Mouse (Mus musculus): ENCODE measurements at regions not wholly inside any gene's neighbourhood (a gene's known extent, or its start where the extent isn't known, plus 50 kb on each side); places are given as distances from the start of the nearest gene placed in this dataset.

- H3K4me3 ChIP-seq (replicated peaks; ENCODE audit: extremely low read depth, low read depth, low read length), result no peak overlapping the region
- TF ChIP-seq CTCF (IDR thresholded peaks at IDR 0.05; ENCODE audit: insufficient read depth, low read length), result no peak
- TF ChIP-seq POLR2A (IDR thresholded peaks at IDR 0.05; ENCODE audit: borderline replicate concordance, extremely low read depth, low read depth, low read length), result no peak
- no peaks in the 10 kb centered on the region; the same call in 1 of the 2 replicates for H3K4me1 ChIP-seq (ENCODE audit: control insufficient read depth, insufficient read depth, low read length)
- DNase-seq, result no peak
- WGBS, result 82% methylated on average over 11 of the region's 11 CpGs
These were observed 67.2 kb downstream of the Mtx3 start for GRCm38 (mm10) chr13:92911660-92912284.

GRCm38 (mm10) chr13:92912661-92913060, 68.1 kb downstream of the Mtx3 start:
- DNase-seq, result no peak
- WGBS, result 66% methylated on average over 2 of the region's 2 CpGs
- TF ChIP-seq POLR2A (IDR thresholded peaks at IDR 0.05; ENCODE audit: borderline replicate concordance, extremely low read depth, low read depth, low read length) (no peak), CTCF (IDR thresholded peaks at IDR 0.05; ENCODE audit: insufficient read depth, low read length) (no peak)
- no peaks in the 10 kb centered on the region for H3K4me1 ChIP-seq (ENCODE audit: control insufficient read depth, insufficient read depth, low read length)
- no peak overlapping the region for H3K4me3 ChIP-seq (replicated peaks; ENCODE audit: extremely low read depth, low read depth, low read length)

- 75% methylated on average over 3 of the region's 3 CpGs for WGBS
- Histone ChIP-seq H3K4me1 (ENCODE audit: control insufficient read depth, insufficient read depth, low read length) (no peaks in the 10 kb centered on the region), H3K4me3 (replicated peaks; ENCODE audit: extremely low read depth, low read depth, low read length) (no peak overlapping the region)
- DNase-seq, result no peak
- no peak for TF ChIP-seq CTCF (IDR thresholded peaks at IDR 0.05; ENCODE audit: insufficient read depth, low read length)
- no peak for TF ChIP-seq POLR2A (IDR thresholded peaks at IDR 0.05; ENCODE audit: borderline replicate concordance, extremely low read depth, low read depth, low read length)
These were observed 70.1 kb downstream of the Mtx3 start for GRCm38 (mm10) chr13:92914631-92915030.

GRCm38 (mm10) chr13:92915221-92915839, 70.8 kb downstream of the Mtx3 start:
- H3K4me3 ChIP-seq (replicated peaks; ENCODE audit: extremely low read depth, low read depth, low read length), result no peak overlapping the region
- WGBS, result 73% methylated on average over 2 of the region's 2 CpGs
- no peak for DNase-seq
- TF ChIP-seq CTCF (IDR thresholded peaks at IDR 0.05; ENCODE audit: insufficient read depth, low read length), result no peak
- no peak for TF ChIP-seq POLR2A (IDR thresholded peaks at IDR 0.05; ENCODE audit: borderline replicate concordance, extremely low read depth, low read depth, low read length)
- H3K4me1 ChIP-seq (ENCODE audit: control insufficient read depth, insufficient read depth, low read length), result no peaks in the 10 kb centered on the region

- Histone ChIP-seq H3K4me3 (replicated peaks; ENCODE audit: extremely low read depth, low read depth, low read length) (no peak overlapping the region), H3K4me1 (ENCODE audit: control insufficient read depth, insufficient read depth, low read length) (no peaks in the 10 kb centered on the region)
- WGBS, result 87% methylated on average over 5 of the region's 5 CpGs
- no peak for DNase-seq
- TF ChIP-seq POLR2A (IDR thresholded peaks at IDR 0.05; ENCODE audit: borderline replicate concordance, extremely low read depth, low read depth, low read length), result no peak
These were observed 71.6 kb downstream of the Mtx3 start for GRCm38 (mm10) chr13:92915948-92916710.

- no peak for DNase-seq
- Histone ChIP-seq H3K4me3 (replicated peaks; ENCODE audit: extremely low read depth, low read depth, low read length) (no peak overlapping the region), H3K4me1 (ENCODE audit: control insufficient read depth, insufficient read depth, low read length) (no peaks in the 10 kb centered on the region)
- no peak for TF ChIP-seq POLR2A (IDR thresholded peaks at IDR 0.05; ENCODE audit: borderline replicate concordance, extremely low read depth, low read depth, low read length)
- 68% methylated on average over 2 of the region's 2 CpGs for WGBS
These were observed 75.3 kb downstream of the Mtx3 start for GRCm38 (mm10) chr13:92919882-92920281.

GRCm38 (mm10) chr13:92921936-92922335, 77.4 kb downstream of the Mtx3 start:
- DNase-seq, result no peak
- Histone ChIP-seq H3K4me1 (ENCODE audit: control insufficient read depth, insufficient read depth, low read length) (no peaks in the 10 kb centered on the region), H3K4me3 (replicated peaks; ENCODE audit: extremely low read depth, low read depth, low read length) (no peak overlapping the region)
- WGBS, result 93% methylated on average over 3 of the region's 3 CpGs
- TF ChIP-seq POLR2A (IDR thresholded peaks at IDR 0.05; ENCODE audit: borderline replicate concordance, extremely low read depth, low read depth, low read length) (no peak), CTCF (IDR thresholded peaks at IDR 0.05; ENCODE audit: insufficient read depth, low read length) (no peak)

- Histone ChIP-seq H3K4me1 (ENCODE audit: control insufficient read depth, insufficient read depth, low read length) (no peaks in the 10 kb centered on the region), H3K4me3 (replicated peaks; ENCODE audit: extremely low read depth, low read depth, low read length) (no peak overlapping the region)
- no peak for TF ChIP-seq CTCF (IDR thresholded peaks at IDR 0.05; ENCODE audit: insufficient read depth, low read length)
- TF ChIP-seq POLR2A (IDR thresholded peaks at IDR 0.05; ENCODE audit: borderline replicate concordance, extremely low read depth, low read depth, low read length), result no peak
- 71% methylated on average over 2 of the region's 2 CpGs for WGBS
- no peak for DNase-seq
These were observed 78.9 kb downstream of the Mtx3 start for GRCm38 (mm10) chr13:92923496-92923895.

GRCm38 (mm10) chr13:92924021-92924420, 79.5 kb downstream of the Mtx3 start:
- DNase-seq, result no peak
- H3K4me3 ChIP-seq (replicated peaks; ENCODE audit: extremely low read depth, low read depth, low read length), result no peak overlapping the region
- TF ChIP-seq POLR2A (IDR thresholded peaks at IDR 0.05; ENCODE audit: borderline replicate concordance, extremely low read depth, low read depth, low read length), result no peak
- no peak for TF ChIP-seq CTCF (IDR thresholded peaks at IDR 0.05; ENCODE audit: insufficient read depth, low read length)
- H3K4me1 ChIP-seq (ENCODE audit: control insufficient read depth, insufficient read depth, low read length), result no peaks in the 10 kb centered on the region
- WGBS, result 67% methylated on average over 3 of the region's 3 CpGs

- no peaks in the 10 kb centered on the region for H3K4me1 ChIP-seq (ENCODE audit: control insufficient read depth, insufficient read depth, low read length)
- TF ChIP-seq POLR2A (IDR thresholded peaks at IDR 0.05; ENCODE audit: borderline replicate concordance, extremely low read depth, low read depth, low read length), result no peak
- TF ChIP-seq CTCF (IDR thresholded peaks at IDR 0.05; ENCODE audit: insufficient read depth, low read length), result no peak
- no peak overlapping the region for H3K4me3 ChIP-seq (replicated peaks; ENCODE audit: extremely low read depth, low read depth, low read length)
- WGBS, result 92% methylated on average over 5 of the region's 5 CpGs
- no peak for DNase-seq
These were observed 80.6 kb downstream of the Mtx3 start for GRCm38 (mm10) chr13:92925196-92925595.
